Mouse (Mus musculus): ENCODE data around the gene 2300003K06Rik. TPM values are rescaled to one million over a fixed set of nuclear protein-coding genes. Genes with fewer than 3 reads are reported as not detected.
"Not testable (repeated sequence)": the region's sequence is repeated elsewhere in the genome, so short reads cannot be mapped to it uniquely, and the experiment has no call there.

Gene 2300003K06Rik
- polyA plus RNA-seq (2011; ENCODE audit: insufficient read depth, insufficient read length, low read depth, missing spikeins) = not detected in 2 replicates

- H3K9ac ChIP-seq (ENCODE audit: low read depth, poor library complexity, severe bottlenecking) = no peak within 1 kb of the TSS
- H3K4me3 ChIP-seq (ENCODE audit: low read depth, low read length) = no peak within 1 kb of the TSS
- TF ChIP-seq POLR2A (IDR thresholded peaks at IDR 0.05; ENCODE audit: insufficient read depth, low read length) (no peak), CTCF (IDR thresholded peaks at IDR 0.05; ENCODE audit: low read depth, low read length) (no peak), EP300 (IDR thresholded peaks at IDR 0.05; ENCODE audit: insufficient read depth, low read depth, low read length) (no peak)
- H3K27ac ChIP-seq (ENCODE audit: insufficient read depth, low read length) = no peak within 1 kb of the TSS
- no peaks in the 10 kb centered on the region for H3K4me1 ChIP-seq (ENCODE audit: control insufficient read depth, insufficient read depth, low read length)
- no peaks in the 10 kb centered on the region for H3K27me3 ChIP-seq (ENCODE audit: control insufficient read depth, insufficient read depth, low read length, poor library complexity, severe bottlenecking)
- no peaks in the 10 kb centered on the region for H3K36me3 ChIP-seq (ENCODE audit: control insufficient read depth, insufficient read depth, low read length, poor library complexity, severe bottlenecking)
- H3K9me3 ChIP-seq (replicated peaks; ENCODE audit: control insufficient read depth, insufficient read depth, low read length, poor library complexity, severe bottlenecking) = no peaks in the 10 kb centered on the region
Measured at GRCm38 (mm10) chr11:99837966-99838365, at the start of gene 2300003K06Rik. Gene 2300003K06Rik, minus strand, starts transcription at chr11:99838066.

GRCm38 (mm10) chr11:99878887-99879286, 41.0 kb upstream of the 2300003K06Rik start, which contains the start of gene Gm11567:
Gene Gm11567, plus strand, starts transcription at chr11:99879187.
- not testable (repeated sequence) for H3K4me1 ChIP-seq (ENCODE audit: control insufficient read depth, insufficient read depth, low read length); H3K4me3 ChIP-seq (ENCODE audit: low read depth, low read length); H3K27me3 ChIP-seq (ENCODE audit: control insufficient read depth, insufficient read depth, low read length, poor library complexity, severe bottlenecking); H3K27ac ChIP-seq (ENCODE audit: insufficient read depth, low read length); H3K9me3 ChIP-seq (replicated peaks; ENCODE audit: control insufficient read depth, insufficient read depth, low read length, poor library complexity, severe bottlenecking); H3K36me3 ChIP-seq (ENCODE audit: control insufficient read depth, insufficient read depth, low read length, poor library complexity, severe bottlenecking); H3K9ac ChIP-seq (ENCODE audit: low read depth, poor library complexity, severe bottlenecking)

GRCm38 (mm10) chr11:99873089-99873488, 35.2 kb upstream of the 2300003K06Rik start, which contains the start of gene Krtap9-1:
Gene Krtap9-1, plus strand, starts transcription at chr11:99873389.
- not testable (repeated sequence) for H3K4me1 ChIP-seq (ENCODE audit: control insufficient read depth, insufficient read depth, low read length); H3K9me3 ChIP-seq (replicated peaks; ENCODE audit: control insufficient read depth, insufficient read depth, low read length, poor library complexity, severe bottlenecking); H3K36me3 ChIP-seq (ENCODE audit: control insufficient read depth, insufficient read depth, low read length, poor library complexity, severe bottlenecking); H3K27me3 ChIP-seq (ENCODE audit: control insufficient read depth, insufficient read depth, low read length, poor library complexity, severe bottlenecking); H3K27ac ChIP-seq (ENCODE audit: insufficient read depth, low read length); H3K4me3 ChIP-seq (ENCODE audit: low read depth, low read length); H3K9ac ChIP-seq (ENCODE audit: low read depth, poor library complexity, severe bottlenecking)

GRCm38 (mm10) chr11:99864176-99864575, 26.3 kb upstream of the 2300003K06Rik start, which contains the start of gene Gm11559:
Gene Gm11559, plus strand, starts transcription at chr11:99864476.
- not testable (repeated sequence) for H3K27ac ChIP-seq (ENCODE audit: insufficient read depth, low read length); H3K9ac ChIP-seq (ENCODE audit: low read depth, poor library complexity, severe bottlenecking); H3K4me1 ChIP-seq (ENCODE audit: control insufficient read depth, insufficient read depth, low read length); H3K9me3 ChIP-seq (replicated peaks; ENCODE audit: control insufficient read depth, insufficient read depth, low read length, poor library complexity, severe bottlenecking); H3K36me3 ChIP-seq (ENCODE audit: control insufficient read depth, insufficient read depth, low read length, poor library complexity, severe bottlenecking); H3K4me3 ChIP-seq (ENCODE audit: low read depth, low read length); H3K27me3 ChIP-seq (ENCODE audit: control insufficient read depth, insufficient read depth, low read length, poor library complexity, severe bottlenecking)

- H3K4me1 ChIP-seq (ENCODE audit: control insufficient read depth, insufficient read depth, low read length) = no peaks in the 10 kb centered on the region
Measured at GRCm38 (mm10) chr11:99858761-99859160, 20.9 kb upstream of the 2300003K06Rik start.

GRCm38 (mm10) chr11:99857617-99858016, 19.8 kb upstream of the 2300003K06Rik start, which contains the start of gene Gm11568:
Gene Gm11568, plus strand, starts transcription at chr11:99857917.
- Histone ChIP-seq H3K36me3 (ENCODE audit: control insufficient read depth, insufficient read depth, low read length, poor library complexity, severe bottlenecking) (no peaks in the 10 kb centered on the region), H3K4me1 (ENCODE audit: control insufficient read depth, insufficient read depth, low read length) (no peaks in the 10 kb centered on the region), H3K4me3 (ENCODE audit: low read depth, low read length) (no peak within 1 kb of the TSS), H3K27me3 (ENCODE audit: control insufficient read depth, insufficient read depth, low read length, poor library complexity, severe bottlenecking) (no peaks in the 10 kb centered on the region), H3K9ac (ENCODE audit: low read depth, poor library complexity, severe bottlenecking) (no peak within 1 kb of the TSS), H3K9me3 (replicated peaks; ENCODE audit: control insufficient read depth, insufficient read depth, low read length, poor library complexity, severe bottlenecking) (no peaks in the 10 kb centered on the region), H3K27ac (ENCODE audit: insufficient read depth, low read length) (no peak within 1 kb of the TSS)
- TF ChIP-seq POLR2A (IDR thresholded peaks at IDR 0.05; ENCODE audit: insufficient read depth, low read length) (no peak), EP300 (IDR thresholded peaks at IDR 0.05; ENCODE audit: insufficient read depth, low read depth, low read length) (no peak), CTCF (IDR thresholded peaks at IDR 0.05; ENCODE audit: low read depth, low read length) (no peak)

More at GRCm38 (mm10) chr11:99858761-99859160, 20.9 kb upstream of the 2300003K06Rik start:
- H3K9ac ChIP-seq (ENCODE audit: low read depth, poor library complexity, severe bottlenecking) = no peak overlapping the region
- no peak overlapping the region for H3K4me3 ChIP-seq (ENCODE audit: low read depth, low read length)
- TF ChIP-seq EP300 (IDR thresholded peaks at IDR 0.05; ENCODE audit: insufficient read depth, low read depth, low read length) (no peak), CTCF (IDR thresholded peaks at IDR 0.05; ENCODE audit: low read depth, low read length) (no peak), POLR2A (IDR thresholded peaks at IDR 0.05; ENCODE audit: insufficient read depth, low read length) (no peak)
- H3K27me3 ChIP-seq (ENCODE audit: control insufficient read depth, insufficient read depth, low read length, poor library complexity, severe bottlenecking) = no peaks in the 10 kb centered on the region
- no peak overlapping the region for H3K27ac ChIP-seq (ENCODE audit: insufficient read depth, low read length)
- no peaks in the 10 kb centered on the region for H3K9me3 ChIP-seq (replicated peaks; ENCODE audit: control insufficient read depth, insufficient read depth, low read length, poor library complexity, severe bottlenecking)
- no peaks in the 10 kb centered on the region for H3K36me3 ChIP-seq (ENCODE audit: control insufficient read depth, insufficient read depth, low read length, poor library complexity, severe bottlenecking)

Measured in ES-Bruce4 (cell line).